Mouse (Mus musculus) intestine, embryonic 16.5 days (tissue): ENCODE results near the gene Chd1l. TPM values are rescaled to one million over a fixed set of nuclear protein-coding genes. Genes with fewer than 3 reads are reported as not detected.
A peak's percentile ranks its signal among the peaks of the same experiment; 100 is the strongest.

ENCODE experiments used
- ATAC-seq: fragments of 200-750 bp; cut with Nextera tagmentation; 2 replicates; pipeline ENCODE4 v1.8.0; 2017; ENCODE audit warnings: moderate TSS enrichment, moderate library complexity
- H3K27ac ChIP-seq: fragments of 300-500 bp; sonication (generic); 2 replicates; pipeline ENCODE4 v1.5.1; 2014; ENCODE audit warnings: mild to moderate bottlenecking, low read length
- H3K27me3 ChIP-seq: fragments of 300-500 bp; sonication (generic); replicated peaks from 2 replicates; pipeline ENCODE4 v1.6.1; 2014; ENCODE audit warnings: low read length, control low read depth, mixed read lengths; ENCODE audit not compliant: control insufficient read depth, insufficient read depth
- H3K36me3 ChIP-seq: fragments of 300-500 bp; sonication (generic); 2 replicates; pipeline ENCODE4 v1.6.1; 2014; ENCODE audit warnings: low read length, control low read depth; ENCODE audit not compliant: control insufficient read depth, insufficient read depth
- H3K4me1 ChIP-seq: fragments of 300-500 bp; sonication (generic); 2 replicates; pipeline ENCODE4 v1.6.1; 2014; ENCODE audit warnings: low read length, control low read depth, mixed read lengths; ENCODE audit not compliant: control insufficient read depth, insufficient read depth
- H3K4me2 ChIP-seq: fragments of 300-500 bp; sonication (generic); 2 replicates; pipeline ENCODE4 v1.6.1; 2014; ENCODE audit warnings: low read depth, low read length, control low read depth
- H3K4me3 ChIP-seq: fragments of 300-500 bp; sonication (generic); 2 replicates; pipeline ENCODE4 v1.5.1; 2014; ENCODE audit warnings: mild to moderate bottlenecking, low read length
- H3K9ac ChIP-seq: fragments of 300-500 bp; sonication (generic); 2 replicates; pipeline ENCODE4 v1.6.1; 2014; ENCODE audit warnings: low read depth, low read length
- H3K9me3 ChIP-seq: fragments of 300-500 bp; sonication (generic); 2 replicates; pipeline ENCODE4 v1.6.1; 2016; ENCODE audit warnings: low read length, control low read depth; ENCODE audit not compliant: control insufficient read depth
- WGBS: fragments of 180-500 bp; shearing (Covaris S2); extraction: QIAGEN DNeasy Blood & Tissue Kit; methylation state at CpG from one replicate; pipeline ENCODE4 v1.1.7; 2014; 5-methylcytosine and 5-hydroxymethylcytosine counted together
- polyA plus RNA-seq: library from polyadenylated mRNA; unstranded; fragments of >200 nt; fragmentation: Nextera tagmentation; extraction: Ambion mirVana; gene quantifications from 2 replicates; pipeline ENCODE4 v1.2.1, GENCODE M21; 2015

Chd1l gene
- polyA plus RNA-seq, result 17.1 and 17.3 TPM in 2 replicates

GRCm38 (mm10) chr3:97609845-97610410 lies at the start of gene Chd1l:
Gene Chd1l, minus strand, starts transcription at chr3:97610203.
- Histone ChIP-seq H3K4me1 (peaks cover 7% of the 10 kb centered on the region), H3K36me3 (no peaks in the 10 kb centered on the region), H3K4me2 (peak within 1 kb of the TSS; percentile 83), H3K27ac (peak within 1 kb of the TSS; percentile 95), H3K9ac (peak within 1 kb of the TSS; percentile 94), H3K4me3 (peak within 1 kb of the TSS; percentile 91), H3K9me3 (no peaks in the 10 kb centered on the region), H3K27me3 (no peaks in the 10 kb centered on the region)
- peak; percentile 94 for ATAC-seq
- under 1% methylated on average over 56 of the region's 56 CpGs for WGBS

- Histone ChIP-seq H3K27ac (no peak overlapping the region), H3K9ac (no peak overlapping the region), H3K27me3 (no peaks in the 10 kb centered on the region), H3K4me3 (peak overlapping the region; percentile 92; the same call in 1 of the 2 replicates), H3K9me3 (peaks cover 2% of the 10 kb centered on the region; the same call in 1 of the 2 replicates), H3K4me2 (peak overlapping the region; percentile 80; the same call in 1 of the 2 replicates), H3K36me3 (peaks cover 5% of the 10 kb centered on the region; the same call in 1 of the 2 replicates), H3K4me1 (peaks cover 16% of the 10 kb centered on the region)
- no peak for ATAC-seq
- WGBS, result 83% methylated on average over 7 of the region's 7 CpGs
These were observed 49.7 kb upstream of the Chd1l start for GRCm38 (mm10) chr3:97659746-97660145.

GRCm38 (mm10) chr3:97658426-97659193 lies 48.6 kb upstream of the Chd1l start:
- peak overlapping the region; percentile 92 for H3K4me3 ChIP-seq
- H3K4me2 ChIP-seq, result peak overlapping the region; percentile 80
- no peaks in the 10 kb centered on the region for H3K27me3 ChIP-seq
- WGBS, result under 1% methylated on average over 50 of the region's 50 CpGs
- peak; percentile 84 for ATAC-seq
- H3K4me1 ChIP-seq, result peaks cover 16% of the 10 kb centered on the region
- peaks cover 4% of the 10 kb centered on the region; the same call in 1 of the 2 replicates for H3K9me3 ChIP-seq
- H3K9ac ChIP-seq, result peak overlapping the region; percentile 83
- H3K27ac ChIP-seq, result peak overlapping the region; percentile 50; the same call in 1 of the 2 replicates
- peaks cover 5% of the 10 kb centered on the region; the same call in 1 of the 2 replicates for H3K36me3 ChIP-seq

DNA sequence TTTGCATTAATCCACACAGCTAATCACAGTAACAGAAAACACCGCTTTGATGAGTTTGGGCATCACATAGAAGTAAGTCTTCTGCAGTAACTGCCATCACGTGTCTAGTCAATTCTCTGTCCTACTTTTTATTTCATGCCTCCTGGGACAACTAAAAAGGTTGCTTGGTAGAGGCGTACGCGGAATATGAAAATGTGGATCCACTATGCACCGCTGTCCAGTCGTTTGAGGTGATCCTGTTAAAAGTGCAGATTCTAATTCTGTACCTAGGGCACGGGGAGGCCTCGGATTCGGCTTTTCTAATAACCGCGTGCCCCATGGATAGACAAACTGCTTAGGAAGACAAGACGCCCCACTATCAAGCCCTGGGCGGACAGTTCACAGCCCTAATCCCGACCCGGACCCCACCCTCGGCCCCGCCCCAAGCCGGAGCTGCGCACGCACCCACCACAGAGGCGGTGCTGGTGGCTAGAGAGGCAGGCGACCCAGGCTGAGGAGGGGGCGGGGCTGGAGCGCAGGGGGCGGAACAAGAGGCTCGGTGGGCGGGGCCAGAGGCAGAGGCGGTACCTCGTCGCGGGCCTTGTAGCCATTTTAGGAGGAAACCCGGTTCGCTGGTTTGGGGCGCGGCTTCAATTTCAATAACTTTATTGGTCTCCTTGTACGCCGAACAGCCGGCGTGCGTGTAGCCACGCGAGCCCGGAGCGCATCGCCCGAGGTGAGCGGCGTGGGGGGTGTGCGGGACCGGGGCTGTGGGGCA lies 47.8 kb upstream of the Chd1l start, which contains the start of gene Prkab2:
Gene Prkab2 (plus strand): TSS at position 539 of the 757 bp plus-strand sequence.
- H3K4me2 ChIP-seq, result peak within 1 kb of the TSS; percentile 80
- H3K36me3 ChIP-seq, result peaks cover 5% of the 10 kb centered on the region; the same call in 1 of the 2 replicates
- H3K4me3 ChIP-seq, result peak within 1 kb of the TSS; percentile 92
- ATAC-seq, result peak; percentile 96
- peaks cover 4% of the 10 kb centered on the region; the same call in 1 of the 2 replicates for H3K9me3 ChIP-seq
- no peaks in the 10 kb centered on the region for H3K27me3 ChIP-seq
- 2% methylated on average over 51 of the region's 51 CpGs for WGBS
- H3K4me1 ChIP-seq, result peaks cover 16% of the 10 kb centered on the region
- H3K27ac ChIP-seq, result peak within 1 kb of the TSS; percentile 50; the same call in 1 of the 2 replicates
- peak within 1 kb of the TSS; percentile 83 for H3K9ac ChIP-seq

- H3K4me3 ChIP-seq, result no peak overlapping the region
- no peak overlapping the region for H3K9ac ChIP-seq
- no peaks in the 10 kb centered on the region for H3K27me3 ChIP-seq
- no peak for ATAC-seq
- WGBS, result 83% methylated on average over 8 of the region's 8 CpGs
- no peaks in the 10 kb centered on the region for H3K36me3 ChIP-seq
- H3K4me1 ChIP-seq, result peaks cover 16% of the 10 kb centered on the region
- H3K27ac ChIP-seq, result no peak overlapping the region
- H3K9me3 ChIP-seq, result peaks cover 4% of the 10 kb centered on the region; the same call in 1 of the 2 replicates
- H3K4me2 ChIP-seq, result no peak overlapping the region
These were observed 44.9 kb upstream of the Chd1l start for GRCm38 (mm10) chr3:97654901-97655300.

DNA sequence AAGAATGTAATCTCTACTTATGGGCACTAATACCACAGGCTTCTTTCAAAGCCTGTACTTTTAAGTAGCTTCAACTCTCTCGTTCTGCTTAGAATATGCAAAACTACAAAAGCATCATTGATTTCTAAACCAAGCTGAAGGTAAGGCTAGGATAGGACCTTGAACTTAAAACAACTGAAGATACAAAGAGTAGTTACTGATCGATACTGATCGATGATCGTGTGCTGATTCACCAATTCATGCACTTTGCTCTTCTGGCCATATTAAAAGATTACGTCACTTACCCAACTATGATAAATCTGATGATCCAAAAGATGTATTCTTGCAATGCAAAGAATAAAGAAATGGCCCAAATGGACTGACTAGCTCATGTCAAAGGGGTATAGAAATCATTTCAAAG lies 43.8 kb upstream of the Chd1l start:
- ATAC-seq, result no peak
- Histone ChIP-seq H3K9ac (no peak overlapping the region), H3K27ac (no peak overlapping the region), H3K4me3 (no peak overlapping the region), H3K27me3 (no peaks in the 10 kb centered on the region), H3K36me3 (no peaks in the 10 kb centered on the region), H3K9me3 (peaks cover 4% of the 10 kb centered on the region; the same call in 1 of the 2 replicates), H3K4me2 (no peak overlapping the region), H3K4me1 (peaks cover 5% of the 10 kb centered on the region)
- 94% methylated on average over 5 of the region's 5 CpGs for WGBS

DNA sequence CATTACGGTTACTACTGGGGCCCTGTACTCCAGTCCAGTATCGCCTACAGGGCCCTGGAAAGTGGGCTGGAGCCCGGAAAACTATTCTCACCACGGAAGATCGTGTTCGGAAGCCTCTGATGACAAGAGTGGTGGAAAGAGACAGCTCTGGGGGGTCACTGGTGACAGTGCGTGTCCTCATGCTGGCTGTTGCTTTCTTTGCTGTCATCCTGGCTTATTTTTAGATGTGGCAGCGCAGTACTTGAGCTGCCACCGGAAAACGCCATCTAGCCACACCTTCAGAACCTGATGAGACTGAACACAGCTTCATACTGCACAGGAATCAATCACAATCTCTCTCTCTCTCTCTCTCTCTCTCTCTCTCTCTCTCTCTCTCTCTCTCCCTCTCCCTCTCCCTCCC lies 41.6 kb upstream of the Chd1l start:
- Histone ChIP-seq H3K4me3 (no peak overlapping the region), H3K4me2 (no peak overlapping the region), H3K9me3 (peaks cover 4% of the 10 kb centered on the region; the same call in 1 of the 2 replicates), H3K27me3 (no peaks in the 10 kb centered on the region), H3K27ac (no peak overlapping the region), H3K9ac (no peak overlapping the region), H3K36me3 (no peaks in the 10 kb centered on the region), H3K4me1 (no peaks in the 10 kb centered on the region)
- ATAC-seq, result no peak
- 78% methylated on average over 10 of the region's 10 CpGs for WGBS

DNA sequence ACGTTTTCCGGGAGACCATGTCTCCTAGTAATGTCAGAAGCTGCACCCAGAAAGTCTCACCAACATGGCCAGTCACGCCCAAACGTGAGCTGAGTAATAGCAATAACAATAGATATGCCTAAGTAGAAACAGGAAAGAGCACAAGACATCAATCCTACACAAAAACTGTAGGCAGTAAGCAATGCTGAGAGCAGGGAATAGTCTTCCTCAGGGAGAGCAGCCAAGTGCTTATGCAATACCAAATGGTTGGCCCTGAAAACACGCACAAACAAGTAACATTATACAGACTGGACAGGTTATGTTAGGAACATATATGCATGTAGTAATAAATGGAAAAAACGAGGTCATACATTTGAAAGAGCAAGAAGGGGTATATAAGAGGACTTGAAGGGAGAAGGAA lies 39.5 kb upstream of the Chd1l start:
- Histone ChIP-seq H3K9ac (no peak overlapping the region), H3K4me3 (no peak overlapping the region), H3K4me1 (no peaks in the 10 kb centered on the region), H3K36me3 (no peaks in the 10 kb centered on the region), H3K27me3 (no peaks in the 10 kb centered on the region), H3K27ac (no peak overlapping the region), H3K4me2 (no peak overlapping the region), H3K9me3 (no peaks in the 10 kb centered on the region)
- 77% methylated on average over 6 of the region's 6 CpGs for WGBS
- no peak for ATAC-seq

DNA sequence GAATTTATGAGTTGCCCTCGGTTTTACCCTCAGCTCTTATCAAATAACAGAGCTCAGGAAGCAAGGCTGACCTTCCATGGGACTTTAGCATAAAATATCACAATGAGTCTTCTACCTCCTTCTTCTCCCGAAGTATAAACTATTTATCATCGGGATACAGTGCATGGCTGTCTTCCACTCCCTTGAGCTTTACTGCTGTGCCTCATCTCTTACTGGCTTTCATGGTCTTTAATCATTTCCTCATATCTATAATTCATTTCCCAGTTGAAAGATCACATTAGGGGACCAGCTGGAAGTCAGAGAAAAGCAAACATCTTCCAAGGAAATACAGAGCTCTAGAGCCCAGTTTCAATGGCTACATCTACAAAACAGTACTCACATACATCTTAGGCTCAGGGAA lies 39.0 kb upstream of the Chd1l start:
- H3K9me3 ChIP-seq, result no peaks in the 10 kb centered on the region
- no peaks in the 10 kb centered on the region for H3K27me3 ChIP-seq
- H3K4me3 ChIP-seq, result no peak overlapping the region
- H3K27ac ChIP-seq, result no peak overlapping the region
- ATAC-seq, result no peak
- H3K4me2 ChIP-seq, result no peak overlapping the region
- H3K36me3 ChIP-seq, result no peaks in the 10 kb centered on the region
- H3K9ac ChIP-seq, result no peak overlapping the region
- 71% methylated on average over 3 of the region's 3 CpGs for WGBS
- H3K4me1 ChIP-seq, result no peaks in the 10 kb centered on the region
